Mouse (Mus musculus) thymus, adult 2 months (tissue): ENCODE data around the gene Uqcrq. TPM values are rescaled to one million over a fixed set of nuclear protein-coding genes. Genes with fewer than 3 reads are reported as not detected.

Experiments
- DNase-seq: peaks from one replicate; pipeline ENCODE4 v3.0.0; 2021
- H3K27ac ChIP-seq: fragments of 200-500 bp; 2 replicates; pipeline ENCODE4 v1.5.1; 2012; ENCODE audit warnings: low read length, control low read depth; ENCODE audit not compliant: control insufficient read depth, insufficient read depth
- H3K27me3 ChIP-seq: fragments of 200-500 bp; 2 replicates; pipeline ENCODE4 v1.6.1; 2012; ENCODE audit warnings: mild to moderate bottlenecking, low read length, moderate library complexity, mixed read lengths; ENCODE audit not compliant: control insufficient read depth, insufficient read depth
- H3K36me3 ChIP-seq: fragments of 200-500 bp; 2 replicates; pipeline ENCODE4 v1.6.1; 2012; ENCODE audit warnings: mild to moderate bottlenecking, low read length, moderate library complexity; ENCODE audit not compliant: control insufficient read depth, insufficient read depth
- H3K4me1 ChIP-seq: fragments of 200-500 bp; replicated peaks from 2 replicates; pipeline ENCODE4 v1.6.1; 2012; ENCODE audit warnings: low read length; ENCODE audit not compliant: control insufficient read depth, insufficient read depth
- H3K4me3 ChIP-seq: fragments of 200-500 bp; 2 replicates; pipeline ENCODE4 v1.5.1; 2012; ENCODE audit warnings: mild to moderate bottlenecking, low read length, control low read depth, moderate library complexity; ENCODE audit not compliant: control insufficient read depth, insufficient read depth
- CTCF ChIP-seq: fragments of 200-500 bp; IDR thresholded peaks from 2 replicates; pipeline ENCODE4 v1.5.1; 2012; ENCODE audit warnings: mild to moderate bottlenecking, control low read depth, low read length, moderate library complexity, borderline replicate concordance; ENCODE audit not compliant: control insufficient read depth, poor library complexity, insufficient read depth; ENCODE audit errors: extremely low read depth
- POLR2A ChIP-seq: fragments of 200-500 bp; IDR thresholded peaks from 2 replicates; pipeline ENCODE4 v1.6.1; 2012; ENCODE audit warnings: mild to moderate bottlenecking, low read length, control low read depth, moderate library complexity; ENCODE audit not compliant: control insufficient read depth, poor library complexity, insufficient read depth; ENCODE audit errors: extremely low read depth
- WGBS: fragments of 180-500 bp; shearing (Covaris S2); methylation state at CpG from one replicate; pipeline ENCODE4 v1.1.7; 2018; 5-methylcytosine and 5-hydroxymethylcytosine counted together
- polyA plus RNA-seq: library from polyadenylated mRNA; depleted of rRNA; stranded (reverse); fragments of >200 nt; gene quantifications from 2 replicates; pipeline ENCODE4 v1.2.3, GENCODE M21; 2012

Uqcrq gene
- polyA plus RNA-seq, 1 experiment = 566 TPM

- TF ChIP-seq POLR2A (no peak), CTCF (no peak)
- Histone ChIP-seq H3K27ac (no peak within 1 kb of the TSS), H3K4me1 (no peaks in the 10 kb centered on the region), H3K27me3 (no peaks in the 10 kb centered on the region), H3K4me3 (no peak within 1 kb of the TSS), H3K36me3 (no peaks in the 10 kb centered on the region; the same call in 1 of the 2 replicates)
- no peak for DNase-seq
- 96% methylated on average over 4 of the region's 4 CpGs for WGBS
These were observed 7.6 kb downstream of the Uqcrq start, which contains the start of gene Leap2 for GRCm38 (mm10) chr11:53423036-53423435. Gene Leap2 (minus strand): TSS chr11:53423170.

- Histone ChIP-seq H3K36me3 (peaks cover 41% of the 10 kb centered on the region), H3K27me3 (no peaks in the 10 kb centered on the region), H3K4me3 (no peak overlapping the region), H3K27ac (no peak overlapping the region), H3K4me1 (no peaks in the 10 kb centered on the region)
- DNase-seq = no peak
- TF ChIP-seq POLR2A (no peak), CTCF (no peak)
These were observed 12.6 kb downstream of the Uqcrq start for GRCm38 (mm10) chr11:53418048-53418447.

- Histone ChIP-seq H3K27me3 (no peaks in the 10 kb centered on the region), H3K4me3 (no peak overlapping the region), H3K27ac (no peak overlapping the region), H3K36me3 (peaks cover 82% of the 10 kb centered on the region), H3K4me1 (no peaks in the 10 kb centered on the region)
- DNase-seq = no peak
- 96% methylated on average over 4 of the region's 4 CpGs for WGBS
- TF ChIP-seq POLR2A = no peak
- TF ChIP-seq CTCF = no peak
These were observed 16.8 kb downstream of the Uqcrq start for GRCm38 (mm10) chr11:53413871-53414270.

GRCm38 (mm10) chr11:53411738-53412137 lies 18.9 kb downstream of the Uqcrq start:
- no peak for DNase-seq
- H3K4me3 ChIP-seq = no peak overlapping the region
- H3K27me3 ChIP-seq = no peaks in the 10 kb centered on the region
- TF ChIP-seq POLR2A = no peak
- TF ChIP-seq CTCF = no peak
- H3K27ac ChIP-seq = no peak overlapping the region
- H3K36me3 ChIP-seq = peaks cover 91% of the 10 kb centered on the region
- H3K4me1 ChIP-seq = no peaks in the 10 kb centered on the region

- Histone ChIP-seq H3K4me3 (no peak overlapping the region), H3K27ac (no peak overlapping the region), H3K27me3 (no peaks in the 10 kb centered on the region), H3K36me3 (peaks cover 84% of the 10 kb centered on the region), H3K4me1 (no peaks in the 10 kb centered on the region)
- no peak for DNase-seq
- WGBS = 96% methylated on average over 1 of the region's 1 CpGs
- TF ChIP-seq POLR2A (no peak), CTCF (no peak)
These were observed 27.0 kb downstream of the Uqcrq start for GRCm38 (mm10) chr11:53403638-53404037.

- DNase-seq = no peak
- Histone ChIP-seq H3K36me3 (peaks cover 37% of the 10 kb centered on the region), H3K4me1 (no peaks in the 10 kb centered on the region), H3K27ac (no peak overlapping the region), H3K4me3 (no peak overlapping the region), H3K27me3 (no peaks in the 10 kb centered on the region)
- TF ChIP-seq POLR2A (no peak), CTCF (no peak)
- 6% methylated on average over 1 of the region's 1 CpGs for WGBS
These were observed 36.8 kb downstream of the Uqcrq start for GRCm38 (mm10) chr11:53393856-53394255.
